Mouse (Mus musculus) hindbrain, embryonic 14.5 days (tissue): Measurements from ENCODE around the gene Atxn2. TPM values are rescaled to one million over a fixed set of nuclear protein-coding genes. Genes with fewer than 3 reads are reported as not detected.
"Not testable (repeated sequence)": the region's sequence is repeated elsewhere in the genome, so short reads cannot be mapped to it uniquely, and the experiment has no call there.

Source experiments
- ATAC-seq: fragments of 200-750 bp; cut with Nextera tagmentation; 2 replicates; pipeline ENCODE4 v1.8.0; 2017; ENCODE audit warnings: moderate number of reproducible peaks, mild to moderate bottlenecking, moderate TSS enrichment, moderate library complexity; ENCODE audit not compliant: low FRiP score
- DNase-seq: peaks from one replicate; pipeline ENCODE4 v3.0.0-alpha.2; 2015; ENCODE audit warnings: low spot score
- H3K27ac ChIP-seq: fragments of 300-500 bp; sonication (generic); 2 replicates; pipeline ENCODE4 v1.5.1; 2014; ENCODE audit warnings: mild to moderate bottlenecking, moderate library complexity
- H3K27me3 ChIP-seq: fragments of 300-500 bp; sonication (generic); 2 replicates; pipeline ENCODE4 v1.6.1; 2014; ENCODE audit warnings: mild to moderate bottlenecking, low read length, mixed read lengths; ENCODE audit not compliant: control insufficient read depth, insufficient read depth
- H3K36me3 ChIP-seq: fragments of 300-500 bp; sonication (generic); replicated peaks from 2 replicates; pipeline ENCODE4 v1.6.1; 2014; ENCODE audit not compliant: control insufficient read depth, insufficient read depth
- H3K4me1 ChIP-seq: fragments of 300-500 bp; sonication (generic); replicated peaks from 2 replicates; pipeline ENCODE4 v1.6.1; 2014; ENCODE audit warnings: antibody characterized with exemption, low read length, mixed read lengths; ENCODE audit not compliant: control insufficient read depth, insufficient read depth
- H3K4me2 ChIP-seq: fragments of 300-500 bp; sonication (generic); replicated peaks from 2 replicates; pipeline ENCODE4 v1.6.1; 2014; ENCODE audit warnings: mild to moderate bottlenecking, moderate library complexity
- H3K4me3 ChIP-seq: fragments of 300-500 bp; sonication (generic); replicated peaks from 2 replicates; pipeline ENCODE4 v1.5.1; 2014; ENCODE audit warnings: mild to moderate bottlenecking, low read length
- H3K9ac ChIP-seq: fragments of 300-500 bp; sonication (generic); 2 replicates; pipeline ENCODE4 v1.6.1; 2014
- H3K9me3 ChIP-seq: fragments of 300-500 bp; sonication (generic); 2 replicates; pipeline ENCODE4 v1.6.1; 2016; ENCODE audit warnings: low read length; ENCODE audit not compliant: control insufficient read depth
- WGBS: fragments of 180-500 bp; shearing (Covaris S2); extraction: QIAGEN DNeasy Blood & Tissue Kit; methylation state at CpG from one replicate; pipeline ENCODE4 v1.1.7; 2014; 5-methylcytosine and 5-hydroxymethylcytosine counted together
- polyA plus RNA-seq: library from polyadenylated mRNA; unstranded; fragments of >200 nt; fragmentation: Nextera tagmentation; extraction: Ambion mirVana; gene quantifications from 2 replicates; pipeline ENCODE4 v1.2.1, GENCODE M21; 2014

The Atxn2 gene
- polyA plus RNA-seq, 1 experiment from 2014 or later = 90.5 TPM

- no peak overlapping the region for H3K27ac ChIP-seq
- no peaks in the 10 kb centered on the region for H3K36me3 ChIP-seq
- no peak overlapping the region for H3K4me2 ChIP-seq
- ATAC-seq (no peak), DNase-seq (no peak)
- H3K4me1 ChIP-seq = peaks cover 22% of the 10 kb centered on the region
- no peaks in the 10 kb centered on the region for H3K27me3 ChIP-seq
- H3K4me3 ChIP-seq = no peak overlapping the region
- no peak overlapping the region for H3K9ac ChIP-seq
- H3K9me3 ChIP-seq = no peaks in the 10 kb centered on the region
- WGBS = 89% methylated on average over 5 of the region's 5 CpGs
Measured at GRCm38 (mm10) chr5:121718462-121718861, 7.3 kb downstream of the Atxn2 start.

- DNase-seq (no peak), ATAC-seq (no peak)
- no peak overlapping the region for H3K4me3 ChIP-seq
- H3K36me3 ChIP-seq = no peaks in the 10 kb centered on the region
- H3K27ac ChIP-seq = no peak overlapping the region
- no peaks in the 10 kb centered on the region for H3K27me3 ChIP-seq
- H3K9me3 ChIP-seq = no peaks in the 10 kb centered on the region
- no peak overlapping the region for H3K9ac ChIP-seq
- no peak overlapping the region for H3K4me2 ChIP-seq
- 94% methylated on average over 5 of the region's 5 CpGs for WGBS
- peaks cover 10% of the 10 kb centered on the region; the same call in 1 of the 2 replicates for H3K4me1 ChIP-seq
Measured at GRCm38 (mm10) chr5:121720888-121721585, 9.9 kb downstream of the Atxn2 start.

GRCm38 (mm10) chr5:121721841-121722240 is 10.7 kb downstream of the Atxn2 start:
- Histone ChIP-seq H3K4me2 (no peak overlapping the region), H3K4me3 (no peak overlapping the region), H3K36me3 (no peaks in the 10 kb centered on the region), H3K4me1 (peaks cover 10% of the 10 kb centered on the region; the same call in 1 of the 2 replicates), H3K27ac (no peak overlapping the region), H3K27me3 (no peaks in the 10 kb centered on the region), H3K9ac (no peak overlapping the region), H3K9me3 (no peaks in the 10 kb centered on the region)
- DNase-seq = no peak
- ATAC-seq = no peak
- 79% methylated on average over 3 of the region's 3 CpGs for WGBS

- Histone ChIP-seq H3K9me3 (no peaks in the 10 kb centered on the region), H3K27ac (no peak overlapping the region), H3K27me3 (no peaks in the 10 kb centered on the region), H3K36me3 (0 out of 2 replicates have a peak, but pooled peaks cover 4% of the 10 kb centered on the region), H3K4me3 (no peak overlapping the region), H3K9ac (no peak overlapping the region), H3K4me1 (peaks cover 7% of the 10 kb centered on the region; the same call in 1 of the 2 replicates), H3K4me2 (no peak overlapping the region)
- WGBS = 89% methylated on average over 1 of the region's 1 CpGs
- ATAC-seq (no peak), DNase-seq (no peak)
Measured at GRCm38 (mm10) chr5:121724678-121725077, 13.5 kb downstream of the Atxn2 start.

GRCm38 (mm10) chr5:121730057-121730456 is 18.9 kb downstream of the Atxn2 start:
- peaks cover 10% of the 10 kb centered on the region; the same call in 1 of the 2 replicates for H3K36me3 ChIP-seq
- H3K4me2 ChIP-seq = no peak overlapping the region
- H3K27ac ChIP-seq = no peak overlapping the region
- ATAC-seq (no peak), DNase-seq (no peak)
- H3K4me3 ChIP-seq = no peak overlapping the region
- WGBS = 96% methylated on average over 2 of the region's 2 CpGs
- no peaks in the 10 kb centered on the region for H3K27me3 ChIP-seq
- H3K4me1 ChIP-seq = no peaks in the 10 kb centered on the region
- H3K9ac ChIP-seq = no peak overlapping the region
- H3K9me3 ChIP-seq = no peaks in the 10 kb centered on the region

GRCm38 (mm10) chr5:121736641-121737040 is 25.5 kb downstream of the Atxn2 start:
- 96% methylated on average over 3 of the region's 3 CpGs for WGBS
- no peaks in the 10 kb centered on the region for H3K9me3 ChIP-seq
- no peak for ATAC-seq

GRCm38 (mm10) chr5:121738162-121738561 is 27.0 kb downstream of the Atxn2 start:
- ATAC-seq, H3K4me3 ChIP-seq, H3K4me1 ChIP-seq, H3K27ac ChIP-seq, H3K36me3 ChIP-seq, H3K9me3 ChIP-seq, H3K27me3 ChIP-seq, H3K9ac ChIP-seq, H3K4me2 ChIP-seq, DNase-seq: not testable (repeated sequence)
- whole genome bisulfite sequencing = no CpG with 5 or more reads among the region's 2 CpGs

More at GRCm38 (mm10) chr5:121736641-121737040, 25.5 kb downstream of the Atxn2 start:
- H3K27me3 ChIP-seq = no peaks in the 10 kb centered on the region
- DNase-seq = no peak
- H3K4me1 ChIP-seq = no peaks in the 10 kb centered on the region
- H3K9ac ChIP-seq = no peak overlapping the region
- H3K36me3 ChIP-seq = peaks cover 5% of the 10 kb centered on the region; the same call in 1 of the 2 replicates
- H3K27ac ChIP-seq = no peak overlapping the region
- H3K4me3 ChIP-seq = no peak overlapping the region
- H3K4me2 ChIP-seq = no peak overlapping the region

- DNase-seq = no peak
- Histone ChIP-seq H3K36me3 (peaks cover 5% of the 10 kb centered on the region; the same call in 1 of the 2 replicates), H3K27me3 (no peaks in the 10 kb centered on the region)
Measured at GRCm38 (mm10) chr5:121738576-121739191, 27.5 kb downstream of the Atxn2 start.

GRCm38 (mm10) chr5:121740516-121740915 is 29.4 kb downstream of the Atxn2 start:
- Histone ChIP-seq H3K27me3 (no peaks in the 10 kb centered on the region), H3K4me2 (no peak overlapping the region), H3K27ac (no peak overlapping the region), H3K9me3 (no peaks in the 10 kb centered on the region), H3K4me1 (no peaks in the 10 kb centered on the region), H3K9ac (no peak overlapping the region), H3K36me3 (no peaks in the 10 kb centered on the region), H3K4me3 (no peak overlapping the region)
- 100% methylated on average over 1 of the region's 1 CpGs for WGBS
- no peak for ATAC-seq
- no peak for DNase-seq

More at GRCm38 (mm10) chr5:121738576-121739191, 27.5 kb downstream of the Atxn2 start:
- no peak for ATAC-seq
- Histone ChIP-seq H3K4me1 (no peaks in the 10 kb centered on the region), H3K9me3 (no peaks in the 10 kb centered on the region), H3K27ac (no peak overlapping the region), H3K4me3 (no peak overlapping the region), H3K4me2 (no peak overlapping the region), H3K9ac (no peak overlapping the region)
- WGBS = 92% methylated on average over 7 of the region's 7 CpGs
